Mouse (Mus musculus): ENCODE measurements around the gene Pou4f1. TPM values are rescaled to one million over a fixed set of nuclear protein-coding genes. Genes with fewer than 3 reads are reported as not detected.

The Pou4f1 gene
- total and polyA plus RNA-seq, 3 experiments: 13.6 to 23.9 (median 23.3) TPM

GRCm38 (mm10) chr14:104463631-104464250 lies 4.1 kb downstream of the Pou4f1 start:
- H3K36me3 ChIP-seq (replicated peaks): peaks cover 22% of the 10 kb centered on the region
- peaks cover 6% of the 10 kb centered on the region for H3K9me3 ChIP-seq (replicated peaks)
- H3K4me3 ChIP-seq (ENCODE audit: low read depth, low read length): no peak overlapping the region
- peaks cover 19% of the 10 kb centered on the region for H3K27me3 ChIP-seq (ENCODE audit: insufficient read depth, low read length)
- H3K4me1 ChIP-seq (ENCODE audit: insufficient read depth, low read depth, low read length): peaks cover 34% of the 10 kb centered on the region
- DNase-seq (ENCODE audit: low spot score) (no peak), ATAC-seq (ENCODE audit: extremely low read depth, insufficient number of reproducible peaks, low FRiP score, poor library complexity, severe bottlenecking) (no peak)
- TF ChIP-seq CTCF (IDR thresholded peaks at IDR 0.05; ENCODE audit: low read depth, low read length): no peak
- TF ChIP-seq GATA1 (IDR thresholded peaks at IDR 0.05; ENCODE audit: borderline replicate concordance, low read length): no peak
- no peak for TF ChIP-seq POLR2AphosphoS5 (IDR thresholded peaks at IDR 0.05; ENCODE audit: insufficient replicate concordance, low read depth, low read length)
- no peak for TF ChIP-seq GATA2 (IDR thresholded peaks at IDR 0.05; ENCODE audit: borderline replicate concordance, low read depth, low read length)
- no peak for TF ChIP-seq TAL1 (conservative IDR thresholded peaks at IDR 0.05; ENCODE audit: low read depth, low read length)

GRCm38 (mm10) chr14:104461286-104462240 lies 6.2 kb downstream of the Pou4f1 start:
- Histone ChIP-seq H3K36me3 (replicated peaks) (peaks cover 21% of the 10 kb centered on the region), H3K4me1 (ENCODE audit: insufficient read depth, low read depth, low read length) (peaks cover 21% of the 10 kb centered on the region), H3K4me3 (ENCODE audit: low read depth, low read length) (no peak overlapping the region), H3K27me3 (ENCODE audit: insufficient read depth, low read length) (peaks cover 31% of the 10 kb centered on the region), H3K9me3 (replicated peaks) (peaks cover 5% of the 10 kb centered on the region)
- TF ChIP-seq GATA2 (IDR thresholded peaks at IDR 0.05; ENCODE audit: borderline replicate concordance, low read depth, low read length) (no peak), GATA1 (IDR thresholded peaks at IDR 0.05; ENCODE audit: borderline replicate concordance, low read length) (no peak), CTCF (IDR thresholded peaks at IDR 0.05; ENCODE audit: low read depth, low read length) (no peak), TAL1 (conservative IDR thresholded peaks at IDR 0.05; ENCODE audit: low read depth, low read length) (no peak), POLR2AphosphoS5 (IDR thresholded peaks at IDR 0.05; ENCODE audit: insufficient replicate concordance, low read depth, low read length) (no peak)
- DNase-seq (ENCODE audit: low spot score): no peak
- ATAC-seq (ENCODE audit: extremely low read depth, insufficient number of reproducible peaks, low FRiP score, poor library complexity, severe bottlenecking): no peak

GRCm38 (mm10) chr14:104460325-104461285 lies 7.2 kb downstream of the Pou4f1 start:
- no peak overlapping the region for H3K4me3 ChIP-seq (ENCODE audit: low read depth, low read length)
- peaks cover 28% of the 10 kb centered on the region for H3K27me3 ChIP-seq (ENCODE audit: insufficient read depth, low read length)

GRCm38 (mm10) chr14:104459513-104460111 lies 8.2 kb downstream of the Pou4f1 start:
- no peak for TF ChIP-seq TAL1 (conservative IDR thresholded peaks at IDR 0.05; ENCODE audit: low read depth, low read length)
- TF ChIP-seq GATA2 (IDR thresholded peaks at IDR 0.05; ENCODE audit: borderline replicate concordance, low read depth, low read length): no peak
- TF ChIP-seq POLR2AphosphoS5 (IDR thresholded peaks at IDR 0.05; ENCODE audit: insufficient replicate concordance, low read depth, low read length): no peak
- no peak for TF ChIP-seq CTCF (IDR thresholded peaks at IDR 0.05; ENCODE audit: low read depth, low read length)
- no peak for TF ChIP-seq GATA1 (IDR thresholded peaks at IDR 0.05; ENCODE audit: borderline replicate concordance, low read length)
- ATAC-seq (ENCODE audit: extremely low read depth, insufficient number of reproducible peaks, low FRiP score, poor library complexity, severe bottlenecking): no peak
- no peaks in the 10 kb centered on the region for H3K9me3 ChIP-seq (replicated peaks)
- H3K4me3 ChIP-seq (ENCODE audit: low read depth, low read length): no peak overlapping the region
- peaks cover 5% of the 10 kb centered on the region for H3K36me3 ChIP-seq (replicated peaks)
- peaks cover 28% of the 10 kb centered on the region for H3K27me3 ChIP-seq (ENCODE audit: insufficient read depth, low read length)
- H3K4me1 ChIP-seq (ENCODE audit: insufficient read depth, low read depth, low read length): peaks cover 6% of the 10 kb centered on the region; the same call in 1 of the 2 replicates
- DNase-seq (ENCODE audit: low spot score): no peak

More at GRCm38 (mm10) chr14:104460325-104461285, 7.2 kb downstream of the Pou4f1 start:
- TF ChIP-seq GATA1 (IDR thresholded peaks at IDR 0.05; ENCODE audit: borderline replicate concordance, low read length) (no peak), CTCF (IDR thresholded peaks at IDR 0.05; ENCODE audit: low read depth, low read length) (no peak), TAL1 (conservative IDR thresholded peaks at IDR 0.05; ENCODE audit: low read depth, low read length) (no peak), GATA2 (IDR thresholded peaks at IDR 0.05; ENCODE audit: borderline replicate concordance, low read depth, low read length) (no peak), POLR2AphosphoS5 (IDR thresholded peaks at IDR 0.05; ENCODE audit: insufficient replicate concordance, low read depth, low read length) (no peak)
- ATAC-seq (ENCODE audit: extremely low read depth, insufficient number of reproducible peaks, low FRiP score, poor library complexity, severe bottlenecking): no peak
- no peak for DNase-seq (ENCODE audit: low spot score)
- Histone ChIP-seq H3K36me3 (replicated peaks) (peaks cover 15% of the 10 kb centered on the region), H3K9me3 (replicated peaks) (no peaks in the 10 kb centered on the region), H3K4me1 (ENCODE audit: insufficient read depth, low read depth, low read length) (peaks cover 14% of the 10 kb centered on the region)

- H3K36me3 ChIP-seq (replicated peaks): peaks cover 3% of the 10 kb centered on the region
- H3K4me3 ChIP-seq (ENCODE audit: low read depth, low read length): no peak overlapping the region
- no peak for ATAC-seq (ENCODE audit: extremely low read depth, insufficient number of reproducible peaks, low FRiP score, poor library complexity, severe bottlenecking)
- DNase-seq (ENCODE audit: low spot score): no peak
- H3K27me3 ChIP-seq (ENCODE audit: insufficient read depth, low read length): peaks cover 28% of the 10 kb centered on the region
- TF ChIP-seq GATA1 (IDR thresholded peaks at IDR 0.05; ENCODE audit: borderline replicate concordance, low read length) (no peak), POLR2AphosphoS5 (IDR thresholded peaks at IDR 0.05; ENCODE audit: insufficient replicate concordance, low read depth, low read length) (no peak), TAL1 (conservative IDR thresholded peaks at IDR 0.05; ENCODE audit: low read depth, low read length) (no peak), GATA2 (IDR thresholded peaks at IDR 0.05; ENCODE audit: borderline replicate concordance, low read depth, low read length) (no peak), CTCF (IDR thresholded peaks at IDR 0.05; ENCODE audit: low read depth, low read length) (no peak)
- peaks cover 6% of the 10 kb centered on the region; the same call in 1 of the 2 replicates for H3K4me1 ChIP-seq (ENCODE audit: insufficient read depth, low read depth, low read length)
- no peaks in the 10 kb centered on the region for H3K9me3 ChIP-seq (replicated peaks)
These were observed 8.9 kb downstream of the Pou4f1 start for GRCm38 (mm10) chr14:104458728-104459512.

Data from G1E (cell line).